In the genomic region with DNA sequence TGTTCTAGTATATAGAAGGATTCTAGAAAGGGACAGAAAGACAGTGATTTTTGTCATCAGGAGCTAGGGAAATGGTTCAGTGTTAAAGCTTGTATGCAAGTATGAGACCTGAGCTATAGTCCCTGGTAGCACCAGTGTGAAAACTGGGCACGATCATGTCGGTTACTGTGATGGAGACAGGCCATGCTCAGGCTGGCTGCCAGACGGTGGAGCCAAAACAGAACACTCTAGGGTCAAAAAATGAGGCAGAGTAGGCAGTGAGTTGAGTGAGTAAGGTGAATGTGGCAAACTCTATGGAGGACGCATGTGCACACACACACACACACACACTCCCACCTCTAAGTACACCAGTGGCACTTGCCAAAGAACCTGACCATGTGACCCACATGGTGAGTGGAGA, we compare ENCODE assay signal across 17 mouse cellular contexts.
A peak's percentile ranks its signal among the peaks of the same experiment; 100 is the strongest.
DNase-seq lines count a peak whose midpoint lies in the region; ATAC-seq lines count a peak whose summit lies in the region.
"Had no signal": no experiment of that assay in that cellular context is flagged by ENCODE, and none has a peak within 500 bp of the region (broad histone marks: within the 10 kb centered on the region; RNA-seq: fewer than 3 reads in every experiment).

No protein-coding gene starts in this region.

- DNase-seq in adrenal gland, postnatal 10 days, result peak; percentile 41
- no peak for DNase-seq in adrenal gland, adult 18-20 months (ENCODE audit: low spot score in 2 of 2)
- peak; percentile 32 to 45 for DNase-seq in cerebellum, postnatal 25 days
- DNase-seq in cerebellum, postnatal 4 days (ENCODE audit: low spot score in 2 of 2), result no peak
- peak; percentile 15 for DNase-seq in left cerebral cortex, postnatal 4 days
- DNase-seq in left cerebral cortex, adult 8-10 months (ENCODE audit: low spot score in 2 of 2), result no peak
- DNase-seq: adrenal gland, postnatal 36 days; B cell, adult 2 months; cerebellum, adult 11 months; cerebellum, adult 9-10 months; gastrocnemius, postnatal 10 days; heart, adult 2 months; kidney, adult 11 months had no signal

- intact Hi-C loops in left cerebral cortex, postnatal 4 days (cut with DNase I), result no loop called here

- 0 out of 2 replicates have a peak, but pooled peaks have one; percentile 9 for ATAC-seq in granulocyte monocyte progenitor cell, adult 5-6 weeks (replicated peaks; ENCODE audit: poor library complexity, severe bottlenecking)
- ATAC-seq: CD4-positive, CD25-positive, alpha-beta regulatory T cell, adult 4 months; forebrain, embryonic 16.5 days; hindbrain, postnatal 0 days had no signal

Comparison
In these comparisons a context has a peak if more than half of its experiments do, and no peak if none do; other contexts are left out.
1. DNase-seq: peak in adrenal gland, postnatal 10 days (single experiment), cerebellum, postnatal 25 days (2 of 2) and left cerebral cortex, postnatal 4 days (single experiment); none in adrenal gland, adult 18-20 months (0 of 2), cerebellum, postnatal 4 days (0 of 2) and left cerebral cortex, adult 8-10 months (0 of 2).